Mouse (Mus musculus) lung, embryonic 15.5 days (tissue): ENCODE results near the gene Arfgap2. TPM values are rescaled to one million over a fixed set of nuclear protein-coding genes. Genes with fewer than 3 reads are reported as not detected.

ENCODE experiments used
- ATAC-seq: fragments of 200-750 bp; cut with Nextera tagmentation; 2 replicates; pipeline ENCODE4 v1.8.0; 2017; ENCODE audit warnings: moderate number of reproducible peaks, borderline replicate concordance; ENCODE audit not compliant: low FRiP score, low TSS enrichment; ENCODE audit errors: extremely low read depth
- H3K27ac ChIP-seq: fragments of 300-500 bp; sonication (generic); 2 replicates; pipeline ENCODE4 v1.5.1; 2015; ENCODE audit warnings: moderate library complexity, mild to moderate bottlenecking, inconsistent platforms
- H3K27me3 ChIP-seq: fragments of 300-500 bp; sonication (generic); 2 replicates; pipeline ENCODE4 v1.6.1; 2015; ENCODE audit warnings: inconsistent platforms
- H3K36me3 ChIP-seq: fragments of 300-500 bp; sonication (generic); 2 replicates; pipeline ENCODE4 v1.6.1; 2015; ENCODE audit warnings: inconsistent platforms
- H3K4me1 ChIP-seq: fragments of 300-500 bp; sonication (generic); 2 replicates; pipeline ENCODE4 v1.6.1; 2015; ENCODE audit warnings: inconsistent platforms
- H3K4me2 ChIP-seq: fragments of 300-500 bp; sonication (generic); 2 replicates; pipeline ENCODE4 v1.6.1; 2015; ENCODE audit warnings: inconsistent platforms, mild to moderate bottlenecking, moderate library complexity
- H3K4me3 ChIP-seq: fragments of 300-500 bp; sonication (generic); 2 replicates; pipeline ENCODE4 v1.5.1; 2015; ENCODE audit warnings: mild to moderate bottlenecking, inconsistent platforms
- H3K9ac ChIP-seq: fragments of 300-500 bp; sonication (generic); 2 replicates; pipeline ENCODE4 v1.6.1; 2015; ENCODE audit warnings: inconsistent platforms
- H3K9me3 ChIP-seq: fragments of 300-500 bp; sonication (generic); 2 replicates; pipeline ENCODE4 v1.6.1; 2016; ENCODE audit warnings: inconsistent platforms
- WGBS: fragments of 180-500 bp; shearing (Covaris S2); methylation state at CpG from one replicate; pipeline ENCODE4 v1.1.7; 2015; 5-methylcytosine and 5-hydroxymethylcytosine counted together
- polyA plus RNA-seq: library from polyadenylated mRNA; unstranded; fragments of >200 nt; fragmentation: Nextera tagmentation; extraction: Ambion mirVana; gene quantifications from 2 replicates; pipeline ENCODE4 v1.2.1, GENCODE M21; 2015

Arfgap2 gene
- polyA plus RNA-seq, 1 experiment from 2014 or later: 93.0 TPM

GRCm38 (mm10) chr2:91320559-91321529, 56.1 kb downstream of the Arfgap2 start:
- Histone ChIP-seq H3K9ac (no peak overlapping the region), H3K4me1 (peaks cover 27% of the 10 kb centered on the region), H3K4me2 (no peak overlapping the region), H3K36me3 (no peaks in the 10 kb centered on the region), H3K27me3 (no peaks in the 10 kb centered on the region), H3K4me3 (no peak overlapping the region), H3K9me3 (no peaks in the 10 kb centered on the region), H3K27ac (no peak overlapping the region)
- ATAC-seq: no peak
- 70% methylated on average over 10 of the region's 10 CpGs for WGBS

GRCm38 (mm10) chr2:91321923-91322322, 57.1 kb downstream of the Arfgap2 start:
- H3K4me3 ChIP-seq: no peak overlapping the region
- no peak overlapping the region for H3K9ac ChIP-seq
- H3K4me2 ChIP-seq: no peak overlapping the region
- no peak for ATAC-seq
- 89% methylated on average over 2 of the region's 2 CpGs for WGBS
- no peaks in the 10 kb centered on the region for H3K36me3 ChIP-seq
- no peak overlapping the region for H3K27ac ChIP-seq
- no peaks in the 10 kb centered on the region for H3K27me3 ChIP-seq
- peaks cover 32% of the 10 kb centered on the region for H3K4me1 ChIP-seq
- H3K9me3 ChIP-seq: no peaks in the 10 kb centered on the region

GRCm38 (mm10) chr2:91322490-91322889, 57.7 kb downstream of the Arfgap2 start:
- Histone ChIP-seq H3K9ac (no peak overlapping the region), H3K4me1 (peaks cover 38% of the 10 kb centered on the region), H3K4me3 (no peak overlapping the region), H3K27ac (no peak overlapping the region), H3K36me3 (no peaks in the 10 kb centered on the region), H3K4me2 (no peak overlapping the region), H3K9me3 (no peaks in the 10 kb centered on the region), H3K27me3 (no peaks in the 10 kb centered on the region)
- WGBS: 58% methylated on average over 4 of the region's 4 CpGs
- no peak for ATAC-seq

GRCm38 (mm10) chr2:91324346-91324745, 59.6 kb downstream of the Arfgap2 start:
- Histone ChIP-seq H3K4me1 (peaks cover 48% of the 10 kb centered on the region), H3K9me3 (no peaks in the 10 kb centered on the region), H3K9ac (no peak overlapping the region), H3K4me2 (no peak overlapping the region), H3K27me3 (no peaks in the 10 kb centered on the region), H3K27ac (peak overlapping the region; percentile 76), H3K4me3 (no peak overlapping the region), H3K36me3 (no peaks in the 10 kb centered on the region)
- ATAC-seq: peak; percentile 17; the same call in 1 of the 2 replicates
- WGBS: 68% methylated on average over 1 of the region's 1 CpGs

- peak overlapping the region; percentile 76 for H3K27ac ChIP-seq
These were observed 60.1 kb downstream of the Arfgap2 start for GRCm38 (mm10) chr2:91324761-91325421.

More at GRCm38 (mm10) chr2:91324761-91325421, 60.1 kb downstream of the Arfgap2 start:
- peak; percentile 69 for ATAC-seq
- Histone ChIP-seq H3K27me3 (no peaks in the 10 kb centered on the region), H3K9ac (no peak overlapping the region), H3K36me3 (no peaks in the 10 kb centered on the region), H3K4me2 (no peak overlapping the region), H3K4me1 (peaks cover 49% of the 10 kb centered on the region), H3K4me3 (no peak overlapping the region), H3K9me3 (no peaks in the 10 kb centered on the region)
- WGBS: 44% methylated on average over 15 of the region's 15 CpGs

Other genes starting within 250 kb of the Arfgap2 start
- gene Rapsn, start 229.4 kb upstream of the Arfgap2 start, polyA plus RNA-seq: 0.91 and 1.9 TPM in 2 replicates
- gene Psmc3, start 211.0 kb upstream of the Arfgap2 start, polyA plus RNA-seq: 254 and 278 TPM in 2 replicates
- gene Slc39a13, start 194.6 kb upstream of the Arfgap2 start, polyA plus RNA-seq: 34.6 and 40.2 TPM in 2 replicates
- gene Spi1, start 182.6 kb upstream of the Arfgap2 start, polyA plus RNA-seq: 6.9 and 8.7 TPM in 2 replicates
- 18.8 and 22.3 TPM in 2 replicates for gene Mybpc3, start 146.8 kb upstream of the Arfgap2 start, polyA plus RNA-seq
- gene Madd, start 81.1 kb upstream of the Arfgap2 start, polyA plus RNA-seq: 9.4 and 10.9 TPM in 2 replicates
- gene Nr1h3, start 62.1 kb upstream of the Arfgap2 start, polyA plus RNA-seq: 20.9 and 22.8 TPM in 2 replicates
- 27.6 and 30.6 TPM in 2 replicates for gene Acp2, start 62.1 kb upstream of the Arfgap2 start, polyA plus RNA-seq
- gene Ddb2, start 28.0 kb upstream of the Arfgap2 start, polyA plus RNA-seq: 19.7 and 20.4 TPM in 2 replicates
- 51.7 and 54.2 TPM in 2 replicates for gene Pacsin3, start 9.0 kb upstream of the Arfgap2 start, polyA plus RNA-seq
- gene 1110051M20Rik, start 179.7 kb downstream of the Arfgap2 start, polyA plus RNA-seq: 66.8 and 68.4 TPM in 2 replicates
- gene Lrp4, start 192.5 kb downstream of the Arfgap2 start, polyA plus RNA-seq: 10.0 and 11.4 TPM in 2 replicates